ENCODE assay signal across 9 mouse cellular contexts in the genomic region with DNA sequence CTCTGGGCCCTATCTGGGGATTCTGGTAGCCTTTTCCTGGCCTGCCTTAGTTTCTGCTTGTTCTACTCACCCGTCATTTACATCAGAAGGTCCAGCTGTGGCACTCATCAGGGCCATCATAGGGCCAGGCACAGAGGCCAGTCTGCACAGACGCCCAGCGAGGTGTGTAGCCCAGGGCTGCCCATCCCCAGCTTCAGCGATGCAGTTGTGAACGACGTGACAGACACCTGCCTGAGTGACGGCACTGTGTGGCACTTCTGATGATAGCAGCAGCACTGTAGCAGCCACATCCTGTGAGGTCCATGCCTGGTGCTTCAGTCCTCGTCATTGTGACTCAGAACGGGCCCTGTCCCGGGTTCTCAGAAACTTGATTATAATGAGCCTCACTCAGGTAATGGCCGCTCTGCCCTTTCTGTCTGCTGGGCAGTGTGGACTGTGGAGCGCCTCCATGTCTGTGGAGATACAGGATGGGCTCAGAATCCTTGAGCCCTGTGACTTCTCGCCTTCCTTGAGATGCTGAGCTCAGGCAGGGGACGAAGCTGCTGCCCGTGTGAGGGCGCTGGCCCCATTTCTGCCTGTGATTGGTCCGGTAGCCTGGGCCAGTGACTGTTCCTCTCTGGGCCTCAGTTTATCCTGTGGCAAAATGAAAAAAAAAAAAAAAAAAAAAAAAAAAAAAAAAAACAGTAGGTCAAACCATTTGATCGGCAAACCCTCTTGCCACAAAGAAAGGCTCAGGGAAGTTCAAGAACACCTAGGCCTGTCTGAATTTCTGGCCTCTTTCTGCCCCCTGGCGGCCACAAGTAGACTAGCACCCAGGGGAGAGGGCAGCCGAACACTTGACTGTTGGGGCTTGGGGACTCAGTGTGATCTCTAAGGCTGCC. TPM values are rescaled to one million over a fixed set of nuclear protein-coding genes. Genes with fewer than 3 reads are reported as not detected.
A peak's percentile ranks its signal among the peaks of the same experiment; 100 is the strongest.
DNase-seq lines count a peak whose midpoint lies in the region; ATAC-seq and TF ChIP-seq lines count a peak whose summit lies in the region.
"Had no signal": no experiment of that assay in that cellular context is flagged by ENCODE, and none has a peak within 500 bp of the region (broad histone marks: within the 10 kb centered on the region; RNA-seq: fewer than 3 reads in every experiment).

No protein-coding gene starts in this region.

- H3K4me2 ChIP-seq in heart, embryonic 11.5 days: no peak overlapping the region
- no peak overlapping the region for H3K4me2 ChIP-seq in kidney, embryonic 16.5 days (replicated peaks; ENCODE audit: low read depth, low read length)
- H3K4me2 ChIP-seq in lung, embryonic 14.5 days: no peak overlapping the region

- 0 out of 2 replicates have a peak overlapping the region, but pooled peaks have one; percentile 24 for H3K27ac ChIP-seq in embryonic facial prominence, embryonic 10.5 days (replicated peaks)
- no peak overlapping the region for H3K27ac ChIP-seq in heart, embryonic 11.5 days (ENCODE audit: low read depth, low read length)
- no peak overlapping the region for H3K27ac ChIP-seq in kidney, embryonic 16.5 days (ENCODE audit: low read length)
- no peak overlapping the region for H3K27ac ChIP-seq in lung, embryonic 14.5 days (ENCODE audit: low read depth)
- no peak overlapping the region for H3K27ac ChIP-seq in olfactory bulb, adult 2 months (ENCODE audit: insufficient read depth, low read depth, low read length)

- no peaks in the 10 kb centered on the region for H3K27me3 ChIP-seq in embryonic facial prominence, embryonic 10.5 days (replicated peaks; ENCODE audit: low read depth, poor library complexity, severe bottlenecking)
- H3K27me3 ChIP-seq in heart, embryonic 11.5 days (ENCODE audit: control insufficient read depth, insufficient read depth, low read length): peaks cover 6% of the 10 kb centered on the region
- no peaks in the 10 kb centered on the region for H3K27me3 ChIP-seq in kidney, embryonic 16.5 days (ENCODE audit: insufficient read depth, low read length)
- no peaks in the 10 kb centered on the region for H3K27me3 ChIP-seq in lung, embryonic 14.5 days (ENCODE audit: insufficient read depth, low read length)

- peak; percentile 57 for ATAC-seq in heart, embryonic 11.5 days (replicated peaks; ENCODE audit: insufficient number of reproducible peaks, low FRiP score, low TSS enrichment)
- ATAC-seq in kidney, embryonic 16.5 days (ENCODE audit: low FRiP score, low TSS enrichment): peak; percentile 62
- peak; percentile 61; the same call in 1 of the 2 replicates for ATAC-seq in lung, embryonic 14.5 days (ENCODE audit: insufficient read depth)

- H3K4me1 ChIP-seq in embryonic facial prominence, embryonic 10.5 days: peaks cover 10% of the 10 kb centered on the region; the same call in 1 of the 2 replicates
- H3K4me1 ChIP-seq in heart, embryonic 11.5 days (ENCODE audit: control insufficient read depth, insufficient read depth, low read length): no peaks in the 10 kb centered on the region
- no peaks in the 10 kb centered on the region for H3K4me1 ChIP-seq in kidney, embryonic 16.5 days (ENCODE audit: insufficient read depth, low read length)
- H3K4me1 ChIP-seq in lung, embryonic 14.5 days (ENCODE audit: insufficient read depth): no peaks in the 10 kb centered on the region
- H3K4me1 ChIP-seq in olfactory bulb, adult 2 months (ENCODE audit: control insufficient read depth, insufficient read depth, low read length): no peaks in the 10 kb centered on the region

- H3K36me3 ChIP-seq in embryonic facial prominence, embryonic 10.5 days (replicated peaks): no peaks in the 10 kb centered on the region
- H3K36me3 ChIP-seq in heart, embryonic 11.5 days (ENCODE audit: control insufficient read depth, insufficient read depth, low read length): no peaks in the 10 kb centered on the region
- no peaks in the 10 kb centered on the region for H3K36me3 ChIP-seq in kidney, embryonic 16.5 days (ENCODE audit: insufficient read depth, low read length)
- H3K36me3 ChIP-seq in lung, embryonic 14.5 days (ENCODE audit: insufficient read depth): no peaks in the 10 kb centered on the region

- 69% methylated on average over 20 of the region's 20 CpGs for WGBS in embryonic facial prominence, embryonic 10.5 days
- WGBS in heart, embryonic 11.5 days (ENCODE audit: insufficient replicate concordance): 64% methylated on average over 20 of the region's 20 CpGs
- 75% methylated on average over 20 of the region's 20 CpGs for WGBS in kidney, embryonic 16.5 days
- WGBS in lung, embryonic 14.5 days: 68% methylated on average over 20 of the region's 20 CpGs
- 78% methylated on average over 20 of the region's 20 CpGs for WGBS in olfactory bulb, adult 2 months

- no peak overlapping the region for H3K4me3 ChIP-seq in embryonic facial prominence, embryonic 10.5 days
- H3K4me3 ChIP-seq in heart, embryonic 11.5 days (ENCODE audit: low read depth, low read length): no peak overlapping the region
- no peak overlapping the region for H3K4me3 ChIP-seq in kidney, embryonic 16.5 days (ENCODE audit: low read length)
- H3K4me3 ChIP-seq in lung, embryonic 14.5 days (ENCODE audit: low read depth, low read length): no peak overlapping the region
- no peak overlapping the region for H3K4me3 ChIP-seq in olfactory bulb, adult 2 months (ENCODE audit: insufficient read depth, low read depth, low read length)

- peak; percentile 91 for TF ChIP-seq CTCF in lung, embryonic 14.5 days (IDR thresholded peaks at IDR 0.05; ENCODE audit: low read depth)
- TF ChIP-seq CTCF in olfactory bulb, adult 2 months (IDR thresholded peaks at IDR 0.05; ENCODE audit: insufficient read depth, low read depth, low read length): peak; percentile 82

- H3K9ac ChIP-seq in heart, embryonic 11.5 days (ENCODE audit: low read depth, low read length): no peak overlapping the region
- no peak overlapping the region for H3K9ac ChIP-seq in kidney, embryonic 16.5 days (replicated peaks; ENCODE audit: low read length)
- H3K9ac ChIP-seq in lung, embryonic 14.5 days: no peak overlapping the region

- H3K9me3 ChIP-seq in embryonic facial prominence, embryonic 10.5 days: no peaks in the 10 kb centered on the region
- H3K9me3 ChIP-seq in heart, embryonic 11.5 days (replicated peaks; ENCODE audit: control insufficient read depth, low read length): no peaks in the 10 kb centered on the region
- peaks cover 2% of the 10 kb centered on the region; the same call in 1 of the 2 replicates for H3K9me3 ChIP-seq in kidney, embryonic 16.5 days (ENCODE audit: low read length)
- H3K9me3 ChIP-seq in lung, embryonic 14.5 days (ENCODE audit: low read depth, low read length): no peaks in the 10 kb centered on the region

- peak; percentile 50 to 62 for DNase-seq in CD8-positive naive resting alpha-beta T cell, adult 2 months (ENCODE audit: low read depth in 2 of 2, low spot score in 2 of 2)
- DNase-seq in adrenal gland, postnatal 25 days: peak; percentile 65
- peak; percentile 71 for DNase-seq in embryonic facial prominence, embryonic 10.5 days (ENCODE audit: low spot score)
- DNase-seq in lung, embryonic 14.5 days: peak; percentile 81
- peak; percentile 70 for DNase-seq in thymus, postnatal 14 days

- TF ChIP-seq POLR2A in olfactory bulb, adult 2 months (IDR thresholded peaks at IDR 0.05; ENCODE audit: insufficient read depth, low read depth, low read length): no peak

RNA-seq across cellular contexts. Expression of a gene that starts 22.4 kb away (rescaled TPM):
- total RNA-seq in adrenal gland, postnatal 25 days (2021): not detected in 2 replicates
- polyA plus RNA-seq in embryonic facial prominence, embryonic 10.5 days (2016; fragmentation: Nextera tagmentation; extraction: Ambion mirVana): 0.29 and 0.39 TPM in 2 replicates
- not detected in 2 replicates for polyA plus RNA-seq in heart, embryonic 11.5 days (2014; fragmentation: Nextera tagmentation; extraction: Ambion mirVana)
- polyA plus RNA-seq in kidney, embryonic 16.5 days (2015; fragmentation: Nextera tagmentation; extraction: Ambion mirVana): 0.17 and 0.26 TPM in 2 replicates
- polyA plus RNA-seq in lung, embryonic 14.5 days (2014; fragmentation: Nextera tagmentation; extraction: Ambion mirVana): 0.70 and 0.79 TPM in 2 replicates
- polyA plus RNA-seq in olfactory bulb, adult 2 months (2012; ENCODE audit: insufficient read depth, insufficient read length, low replicate concordance, missing spikeins): not detected in 2 replicates

RNA-seq across cellular contexts. Expression of a gene that starts 33.5 kb away (rescaled TPM):
- total RNA-seq in adrenal gland, postnatal 25 days (2021): not detected in 2 replicates
- 0.09 and 0.12 TPM in 2 replicates for polyA plus RNA-seq in embryonic facial prominence, embryonic 10.5 days (2016; fragmentation: Nextera tagmentation; extraction: Ambion mirVana)
- polyA plus RNA-seq in heart, embryonic 11.5 days (2014; fragmentation: Nextera tagmentation; extraction: Ambion mirVana): not detected in 2 replicates
- polyA plus RNA-seq in kidney, embryonic 16.5 days (2015; fragmentation: Nextera tagmentation; extraction: Ambion mirVana): 0.12 TPM in 1 of 2 replicates, not detected in the other
- polyA plus RNA-seq in lung, embryonic 14.5 days (2014; fragmentation: Nextera tagmentation; extraction: Ambion mirVana): not detected in 2 replicates
- not detected in 2 replicates for polyA plus RNA-seq in olfactory bulb, adult 2 months (2012; ENCODE audit: insufficient read depth, insufficient read length, low replicate concordance, missing spikeins)
- polyA plus RNA-seq: heart, embryonic 14.5 days had no signal

RNA-seq across cellular contexts. Expression of a gene that starts 57.2 kb away (rescaled TPM):
- total RNA-seq in adrenal gland, postnatal 25 days (2021): 44.3 and 49.8 TPM in 2 replicates
- 131 TPM in 2 replicates for polyA plus RNA-seq in embryonic facial prominence, embryonic 10.5 days (2016; fragmentation: Nextera tagmentation; extraction: Ambion mirVana)
- polyA plus RNA-seq in heart, embryonic 11.5 days (2014; fragmentation: Nextera tagmentation; extraction: Ambion mirVana): 63.4 and 65.1 TPM in 2 replicates
- polyA plus RNA-seq in kidney, embryonic 16.5 days (2015; fragmentation: Nextera tagmentation; extraction: Ambion mirVana): 112 TPM in 2 replicates
- polyA plus RNA-seq in lung, embryonic 14.5 days (2014; fragmentation: Nextera tagmentation; extraction: Ambion mirVana): 109 and 110 TPM in 2 replicates
- polyA plus RNA-seq in olfactory bulb, adult 2 months (2012; ENCODE audit: insufficient read depth, insufficient read length, low replicate concordance, missing spikeins): not detected in 2 replicates

Comparison
In these comparisons a context has a peak if more than half of its experiments do, and no peak if none do; other contexts are left out.
1. RNA of a gene that starts 57.2 kb away (polyA plus RNA-seq): 131 TPM in embryonic facial prominence, embryonic 10.5 days, 112 TPM in kidney, embryonic 16.5 days, 109 to 110 TPM in lung, embryonic 14.5 days and 63.4 to 65.1 TPM in heart, embryonic 11.5 days; not detected in olfactory bulb, adult 2 months; every median in the first group is over 10 times any median in the second.
2. Peak in every context shown above with its lines, with median percentiles within 50 percentile points of each other: DNase-seq and ATAC-seq.